Mouse (Mus musculus) G1E-ER4 (cell line): ENCODE results near the gene Vwa3b. TPM values are rescaled to one million over a fixed set of nuclear protein-coding genes. Genes with fewer than 3 reads are reported as not detected.

Experiments
- GATA1 ChIP-seq: IDR thresholded peaks from one replicate; pipeline ENCODE4 v1.8.0; 2012; ENCODE audit warnings: low read length, inconsistent platforms
- polyA plus RNA-seq: library from polyadenylated mRNA; stranded (reverse); fragments of >175 nt; gene quantifications from 2 replicates; pipeline ENCODE4 v1.2.3, GENCODE M21; 2012

The Vwa3b gene
- polyA plus RNA-seq, 1 experiment: not detected

DNA sequence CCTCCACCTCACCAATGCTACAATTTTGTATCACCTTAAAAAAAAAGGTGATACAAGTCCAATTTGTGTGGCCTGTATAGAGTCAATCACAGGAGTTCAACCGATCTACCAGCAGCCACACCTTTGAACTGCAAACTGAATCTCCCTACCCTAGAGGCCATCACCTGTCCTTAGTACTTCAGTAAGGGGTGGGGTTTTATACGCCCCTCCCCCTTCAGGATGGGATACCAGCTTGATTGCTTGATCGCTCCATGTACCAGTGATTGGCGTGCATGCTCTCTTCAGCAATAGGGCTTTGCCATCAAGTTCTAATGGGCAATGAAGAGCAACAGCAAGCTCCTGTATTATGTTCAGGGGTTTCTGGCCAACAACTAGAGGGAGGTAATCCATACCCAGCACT, 54.0 kb downstream of the Vwa3b start:
- no peak for TF ChIP-seq GATA1

DNA sequence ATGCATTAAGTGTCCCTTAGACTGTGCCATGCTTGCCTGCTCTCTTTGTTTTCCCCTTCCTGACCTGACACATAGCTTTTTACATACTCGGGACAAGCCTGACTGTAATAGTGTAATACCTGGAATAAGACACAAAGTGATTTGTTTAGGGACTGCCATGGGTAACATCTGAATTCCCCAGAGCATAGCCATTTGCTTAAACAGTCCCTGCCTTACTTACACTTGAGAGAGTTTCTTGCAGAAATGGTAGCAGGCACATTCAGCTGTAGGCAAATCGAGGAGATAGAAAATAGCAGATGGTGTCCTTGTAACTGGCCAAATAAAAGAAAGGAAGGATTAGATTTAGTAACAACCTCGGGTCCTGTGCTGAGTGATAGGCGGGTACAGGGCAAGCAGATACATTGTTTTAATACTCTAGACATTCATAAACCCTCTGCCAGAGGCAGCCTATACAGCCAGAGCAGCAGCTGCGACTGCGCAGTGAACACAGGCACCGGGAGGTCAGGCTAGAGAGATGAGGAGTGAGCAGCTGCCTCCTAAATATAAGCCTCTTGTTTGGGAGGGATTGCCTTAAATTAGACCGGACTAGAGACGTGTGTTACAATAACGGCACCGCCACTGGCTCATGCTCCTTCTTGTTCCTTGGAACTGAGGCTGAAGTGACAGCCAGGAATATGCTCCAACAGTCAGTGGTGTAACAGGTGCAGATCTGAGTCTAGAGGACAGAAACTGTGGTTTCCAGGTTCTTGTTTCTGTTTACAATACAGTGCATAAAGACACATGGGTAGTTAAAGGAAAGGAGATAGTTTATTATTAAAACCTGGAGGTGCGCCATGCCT, 55.2 kb downstream of the Vwa3b start:
- TF ChIP-seq GATA1: no peak

DNA sequence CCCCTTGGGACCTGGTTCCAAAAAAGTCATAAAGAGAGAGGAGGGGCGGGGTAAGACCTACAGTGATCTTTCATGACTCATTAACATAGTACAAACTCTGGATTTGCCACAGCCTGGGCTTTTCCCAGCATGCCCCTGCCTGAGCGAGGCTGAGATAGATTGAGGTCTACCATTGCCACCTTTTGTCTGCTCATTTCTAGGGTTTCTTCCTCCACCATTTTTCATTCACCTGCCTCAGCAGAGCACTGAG, 55.7 kb downstream of the Vwa3b start:
- no peak for TF ChIP-seq GATA1

DNA sequence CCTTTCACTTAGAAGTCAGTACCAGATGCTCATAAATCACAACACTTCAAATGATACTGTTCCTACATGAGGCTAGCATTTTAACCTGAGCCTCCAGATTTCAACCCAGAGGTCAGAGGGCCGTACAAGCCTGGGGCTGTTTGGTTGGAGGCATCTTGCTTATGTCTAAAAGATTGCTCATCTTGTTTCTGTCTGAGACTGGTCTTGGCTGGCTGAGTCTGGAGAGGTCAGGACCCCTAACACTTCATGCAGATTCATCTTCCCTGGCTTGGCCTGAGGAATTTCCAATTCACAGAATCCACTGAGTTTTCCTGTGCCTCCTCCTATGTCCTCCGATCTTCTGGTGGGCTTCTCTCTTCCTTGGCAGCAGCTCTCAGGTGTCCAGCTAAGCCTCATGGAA, 57.7 kb downstream of the Vwa3b start:
- TF ChIP-seq GATA1: no peak

DNA sequence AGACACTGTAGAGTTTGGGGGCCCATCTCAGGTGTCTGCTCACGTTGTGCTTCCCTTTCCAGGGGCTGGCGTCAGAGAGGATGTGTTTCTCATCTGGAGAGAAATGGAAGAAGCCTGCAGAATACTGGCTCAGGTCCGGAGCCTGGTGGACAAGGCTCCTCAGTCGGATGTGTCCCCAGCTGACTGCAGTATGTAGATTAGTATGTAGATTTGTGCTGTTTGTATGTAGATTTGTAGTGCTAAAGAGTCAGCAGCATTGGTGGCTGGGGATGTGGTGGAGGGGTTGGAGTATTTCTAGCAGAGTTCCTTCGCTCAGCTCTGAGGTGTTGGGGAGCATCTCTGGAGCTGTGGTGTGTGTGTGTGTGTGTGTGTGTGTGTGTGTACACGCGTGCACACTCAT, 58.8 kb downstream of the Vwa3b start:
- no peak for TF ChIP-seq GATA1

DNA sequence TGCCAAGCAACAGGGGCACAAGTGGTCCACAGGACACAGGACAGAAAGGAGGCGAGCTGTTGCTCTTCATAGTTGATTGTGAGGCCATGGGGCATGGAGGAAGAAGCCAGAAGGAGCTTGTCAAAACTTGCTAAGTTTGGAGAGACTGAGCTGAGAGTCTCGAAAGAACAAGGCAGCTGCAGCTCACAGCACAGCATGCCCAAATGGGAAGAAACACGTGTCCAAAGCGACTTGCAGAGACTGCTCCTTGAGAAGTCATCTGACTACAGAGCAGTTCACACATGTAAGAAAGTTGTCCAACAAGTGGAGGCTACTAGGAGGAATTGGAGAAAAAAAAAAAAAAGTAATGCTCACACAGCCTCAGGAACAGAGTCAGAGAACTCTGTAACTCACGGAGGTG, 62.8 kb downstream of the Vwa3b start:
- no peak for TF ChIP-seq GATA1

DNA sequence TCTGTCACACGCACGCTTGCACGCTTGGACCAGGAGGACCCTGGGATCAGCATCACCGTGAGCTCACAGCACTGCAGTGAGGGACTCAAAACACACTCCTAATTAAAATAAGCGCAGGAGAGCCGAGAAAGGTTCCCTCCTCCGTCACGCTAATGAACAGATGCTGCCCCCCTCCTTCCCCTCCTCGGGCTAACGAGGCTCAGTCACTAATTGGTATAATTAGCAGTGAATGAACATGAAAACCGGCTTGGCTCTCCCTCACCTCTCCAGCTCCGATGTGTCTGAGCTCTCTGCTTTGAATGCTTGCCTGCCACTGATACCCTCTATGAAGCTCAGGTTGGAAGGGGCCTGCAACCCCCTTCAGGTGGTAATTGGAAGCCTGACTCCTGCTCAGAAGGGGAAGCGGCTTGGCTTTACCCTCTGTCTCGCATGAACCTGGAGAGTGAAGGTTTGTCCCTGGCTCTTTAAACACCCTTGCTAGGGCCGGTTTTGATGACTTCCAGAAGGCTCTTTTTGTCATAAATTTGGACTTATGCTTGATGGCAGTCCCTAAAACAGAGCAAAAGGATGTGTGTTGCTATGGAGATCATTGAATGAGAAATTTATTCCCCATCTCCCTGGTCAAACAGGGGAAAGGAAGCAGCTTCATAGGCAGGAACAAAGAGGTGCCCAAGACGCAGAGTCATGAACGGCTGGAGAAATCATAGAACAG, 71.1 kb downstream of the Vwa3b start:
- no peak for TF ChIP-seq GATA1

DNA sequence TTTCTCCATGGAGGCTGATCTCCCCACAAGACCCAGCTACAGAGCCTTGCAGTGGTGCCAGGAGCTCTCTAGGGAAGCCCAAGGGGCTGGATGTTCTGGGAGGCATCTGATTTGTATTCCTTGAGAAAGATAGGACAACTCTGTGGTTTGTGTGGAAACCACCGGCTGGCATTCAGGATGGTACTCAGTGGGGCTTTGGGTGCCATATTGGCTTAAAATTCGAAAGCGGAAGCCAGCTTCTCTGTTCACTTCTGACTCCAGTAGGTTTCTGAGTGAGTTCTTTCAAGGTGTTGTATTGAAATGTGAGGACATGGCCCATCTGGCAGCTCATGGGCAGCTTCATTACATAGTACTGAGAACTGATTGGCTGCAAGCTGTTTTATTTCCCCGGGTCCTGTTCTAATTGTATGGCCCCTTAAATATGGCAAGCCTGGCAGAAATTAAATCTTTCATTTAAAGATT, 71.7 kb downstream of the Vwa3b start:
- TF ChIP-seq GATA1: no peak

DNA sequence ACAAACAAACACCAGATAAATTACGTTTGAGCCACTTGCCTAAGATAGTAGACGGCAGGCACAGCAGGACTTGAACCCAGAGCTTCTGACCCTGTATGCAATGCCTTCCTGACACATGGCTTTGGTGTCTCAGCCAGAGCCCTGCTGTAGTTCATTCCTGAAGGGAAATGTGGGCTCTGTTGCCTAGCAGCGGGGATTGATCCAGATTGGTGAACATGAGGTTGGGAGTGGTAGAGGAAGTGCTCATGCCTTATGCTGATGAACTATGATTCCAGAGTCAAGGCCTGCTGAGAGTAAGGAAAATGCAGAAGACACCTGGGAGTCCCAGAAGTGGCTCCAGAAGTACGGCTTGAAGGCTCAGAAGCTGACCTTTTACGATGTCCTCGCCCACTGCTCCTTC, 74.0 kb downstream of the Vwa3b start:
- no peak for TF ChIP-seq GATA1

DNA sequence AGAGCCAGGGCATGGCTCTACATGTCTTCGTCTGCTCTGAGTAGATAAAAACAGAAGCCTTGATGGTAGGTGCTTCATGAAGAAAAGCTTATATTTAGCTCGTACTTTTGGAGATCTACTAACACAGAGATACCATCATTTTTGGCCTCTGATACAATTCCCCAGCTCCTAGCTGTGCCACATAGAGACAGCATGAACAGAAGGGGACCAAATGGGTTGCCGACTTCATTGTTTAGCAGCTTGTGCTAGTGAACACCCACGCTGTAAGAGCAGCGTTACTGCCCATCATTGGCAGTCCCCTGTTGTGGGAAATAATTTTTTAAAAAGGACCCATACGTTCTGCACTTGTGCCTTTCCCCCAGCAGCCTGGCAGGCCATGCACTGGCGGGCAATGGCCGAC, 74.6 kb downstream of the Vwa3b start:
- TF ChIP-seq GATA1: no peak

DNA sequence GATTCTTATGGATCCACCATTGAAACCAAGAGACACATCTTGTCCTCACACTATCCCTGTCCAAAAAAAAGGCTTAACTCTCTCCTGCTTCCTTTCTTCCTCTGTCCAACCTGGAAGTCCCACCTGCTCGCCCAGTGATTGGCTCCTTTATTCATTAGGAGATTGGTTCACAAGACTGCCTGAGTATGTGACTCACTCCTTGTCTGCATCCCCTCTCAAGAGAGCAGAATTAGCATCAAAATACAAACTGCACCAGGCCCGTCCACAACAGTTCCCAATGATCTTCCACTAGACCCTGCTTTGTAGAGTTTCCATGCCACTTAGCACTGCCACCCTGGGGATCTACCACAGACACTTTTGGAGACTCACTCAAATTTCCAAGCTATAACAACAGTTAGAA, 75.3 kb downstream of the Vwa3b start:
- TF ChIP-seq GATA1: no peak

DNA sequence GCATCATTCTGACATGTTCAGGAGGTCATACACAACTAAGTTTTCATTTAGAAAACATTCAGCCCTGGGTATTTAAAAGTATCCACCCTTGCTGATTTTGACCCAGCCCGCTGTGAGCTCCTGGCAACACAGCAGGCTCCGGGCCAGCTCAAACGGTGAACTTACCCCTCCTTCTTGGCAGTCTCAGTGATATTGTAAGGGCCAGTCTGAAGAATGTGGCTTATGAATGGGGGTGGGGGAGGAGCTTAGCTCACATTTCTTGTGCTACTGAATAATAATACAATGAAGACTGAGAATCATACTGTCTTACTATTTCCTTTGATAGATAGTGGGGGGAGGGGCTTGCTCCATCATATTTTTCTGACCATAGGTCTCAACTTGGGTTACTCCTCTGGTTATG, 78.8 kb downstream of the Vwa3b start:
- TF ChIP-seq GATA1: no peak

DNA sequence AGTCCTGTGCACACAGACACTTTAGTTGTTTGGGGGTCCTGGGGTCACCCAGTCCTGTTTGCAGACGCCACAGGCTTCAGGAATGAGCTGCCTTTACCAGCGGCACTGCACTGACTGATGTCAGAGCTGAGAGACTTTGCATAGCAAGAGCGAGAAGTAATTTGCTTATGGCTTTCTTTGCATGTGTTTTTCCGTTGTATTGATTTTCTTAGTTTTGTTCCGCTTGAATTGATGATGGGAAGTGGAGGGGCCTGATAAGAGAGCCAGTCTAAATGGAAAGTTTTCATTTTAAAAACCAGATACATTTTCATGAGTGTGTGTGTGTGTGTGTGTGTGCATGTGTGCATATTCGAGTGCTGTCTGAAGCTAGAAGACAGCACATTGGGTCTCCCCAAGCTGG, 87.4 kb downstream of the Vwa3b start:
- no peak for TF ChIP-seq GATA1

DNA sequence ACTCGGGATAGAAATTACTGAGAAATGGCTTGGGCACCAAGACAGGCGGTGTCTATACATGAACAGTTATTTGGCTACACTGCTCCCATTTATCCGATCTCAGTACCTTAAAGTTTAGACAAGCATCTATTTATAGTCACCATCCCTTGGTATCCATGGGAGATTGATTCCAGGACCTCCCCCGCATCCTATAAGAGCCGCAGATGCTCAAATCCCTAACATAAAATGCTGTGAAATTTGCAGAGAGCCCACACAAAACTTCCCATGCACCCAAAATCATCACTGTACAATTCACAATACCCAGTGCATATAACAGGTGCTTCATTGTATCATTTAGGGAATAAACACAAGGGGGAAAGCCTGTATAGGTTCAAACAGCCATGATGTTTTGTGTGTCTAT, 89.5 kb downstream of the Vwa3b start:
- no peak for TF ChIP-seq GATA1

DNA sequence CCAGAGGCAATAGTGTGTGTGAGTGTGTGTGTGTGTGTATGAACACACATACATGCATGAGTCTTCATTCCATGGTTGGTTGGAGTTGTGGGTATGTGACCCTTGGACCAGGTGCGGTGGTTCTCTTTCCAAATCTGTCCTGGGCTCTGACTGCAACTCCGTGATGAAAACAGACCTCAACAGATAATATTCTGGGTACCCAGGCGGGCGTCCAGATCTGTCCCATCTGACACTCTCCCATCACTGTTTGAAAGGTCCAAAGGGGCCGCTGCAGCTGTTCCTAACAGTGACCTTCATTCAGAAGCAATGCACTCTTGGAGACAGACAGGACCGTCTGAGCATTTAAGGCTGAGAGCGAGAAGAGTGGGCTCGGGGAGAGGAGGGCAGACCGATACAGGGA, 90.2 kb downstream of the Vwa3b start:
- TF ChIP-seq GATA1: no peak

DNA sequence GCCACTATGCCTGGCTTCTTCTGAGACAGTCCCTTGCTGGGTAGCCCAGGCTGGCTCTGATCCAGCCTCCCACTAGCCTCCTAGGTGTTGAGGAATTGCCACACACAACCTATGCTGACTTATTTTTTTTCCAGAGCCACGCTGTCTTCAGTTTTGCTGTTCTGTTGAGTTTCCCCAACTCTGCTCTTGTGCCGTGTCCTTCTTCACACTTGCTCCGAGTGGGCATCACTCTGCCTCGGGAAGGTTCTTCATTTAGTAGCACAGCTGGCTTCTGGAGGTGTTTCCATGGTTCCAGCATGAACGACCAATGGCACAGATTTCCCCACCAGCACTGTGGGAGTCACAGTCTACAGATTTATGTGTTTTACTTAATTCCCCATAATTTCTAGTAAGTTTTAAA, 91.6 kb downstream of the Vwa3b start:
- no peak for TF ChIP-seq GATA1

DNA sequence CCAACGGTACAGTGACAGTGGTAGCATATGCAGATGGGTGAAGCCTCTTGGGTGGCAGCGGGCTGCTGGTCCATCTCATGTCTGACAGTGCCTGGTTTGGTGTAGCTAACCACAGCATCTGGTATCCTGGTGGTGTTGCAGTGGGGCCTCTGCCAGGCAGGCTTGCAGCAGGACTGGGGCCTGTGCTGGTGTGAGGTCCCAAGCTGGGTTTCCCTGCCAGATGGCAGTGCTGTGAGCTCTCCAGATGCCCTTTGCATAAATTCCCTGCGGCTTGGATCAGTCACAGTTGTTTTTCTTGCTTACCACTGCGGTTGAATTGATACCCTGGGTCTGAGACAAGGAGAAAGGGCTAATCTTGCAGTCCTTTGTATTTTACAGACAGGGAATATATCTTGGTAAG, 95.9 kb downstream of the Vwa3b start:
- no peak for TF ChIP-seq GATA1

DNA sequence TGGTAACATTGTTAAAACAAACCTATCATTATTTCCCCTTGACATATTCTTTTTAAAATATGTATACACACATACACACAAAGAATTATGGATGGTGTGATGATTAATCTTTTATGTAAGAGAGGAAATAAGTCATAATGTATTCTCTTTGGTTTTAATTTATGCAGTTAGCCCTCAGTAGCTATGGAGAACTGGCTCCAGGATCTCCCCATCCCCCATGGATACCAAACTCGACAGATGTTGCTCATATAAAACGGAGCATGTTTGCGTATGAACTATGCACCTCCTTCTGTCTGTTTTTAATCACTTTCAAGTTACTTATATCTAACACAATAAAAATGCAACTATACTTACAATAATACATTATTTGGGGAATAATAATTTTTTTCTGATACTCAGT, 96.4 kb downstream of the Vwa3b start:
- TF ChIP-seq GATA1: no peak
